Mouse (Mus musculus) midbrain, embryonic 12.5 days (tissue): Measurements from ENCODE around the gene Rnf224. TPM values are rescaled to one million over a fixed set of nuclear protein-coding genes. Genes with fewer than 3 reads are reported as not detected.

Experiments used
- ATAC-seq: fragments of 200-750 bp; cut with Nextera tagmentation; 2 replicates; pipeline ENCODE4 v1.8.0; 2017; ENCODE audit warnings: low read depth, moderate TSS enrichment, moderate library complexity; ENCODE audit not compliant: low FRiP score
- H3K27ac ChIP-seq: fragments of 300-500 bp; sonication (generic); replicated peaks from 2 replicates; pipeline ENCODE4 v1.5.1; 2016; ENCODE audit warnings: mild to moderate bottlenecking
- H3K27me3 ChIP-seq: fragments of 300-500 bp; sonication (generic); 2 replicates; pipeline ENCODE4 v1.6.1; 2016; ENCODE audit warnings: mild to moderate bottlenecking
- H3K36me3 ChIP-seq: fragments of 300-500 bp; sonication (generic); 2 replicates; pipeline ENCODE4 v1.6.1; 2016
- H3K4me1 ChIP-seq: fragments of 300-500 bp; sonication (generic); 2 replicates; pipeline ENCODE4 v1.6.1; 2016
- H3K4me2 ChIP-seq: fragments of 300-500 bp; sonication (generic); replicated peaks from 2 replicates; pipeline ENCODE4 v1.6.1; 2016; ENCODE audit warnings: mild to moderate bottlenecking, moderate library complexity
- H3K4me3 ChIP-seq: fragments of 300-500 bp; sonication (generic); 2 replicates; pipeline ENCODE4 v1.5.1; 2016; ENCODE audit warnings: mild to moderate bottlenecking
- H3K9ac ChIP-seq: fragments of 300-500 bp; sonication (generic); replicated peaks from 2 replicates; pipeline ENCODE4 v1.6.1; 2016; ENCODE audit warnings: mild to moderate bottlenecking, moderate library complexity
- H3K9me3 ChIP-seq: fragments of 300-500 bp; sonication (generic); 2 replicates; pipeline ENCODE4 v1.6.1; 2016; ENCODE audit warnings: mild to moderate bottlenecking
- WGBS: fragments of 180-500 bp; shearing (Covaris S2); methylation state at CpG from one replicate; pipeline ENCODE4 v1.1.7; 2016; 5-methylcytosine and 5-hydroxymethylcytosine counted together
- polyA plus RNA-seq: library from polyadenylated mRNA; unstranded; fragments of >200 nt; fragmentation: Nextera tagmentation; extraction: Ambion mirVana; gene quantifications from 2 replicates; pipeline ENCODE4 v1.2.1, GENCODE M21; 2016

Gene Rnf224
- polyA plus RNA-seq, 1 experiment from 2014 or later = not detected

DNA sequence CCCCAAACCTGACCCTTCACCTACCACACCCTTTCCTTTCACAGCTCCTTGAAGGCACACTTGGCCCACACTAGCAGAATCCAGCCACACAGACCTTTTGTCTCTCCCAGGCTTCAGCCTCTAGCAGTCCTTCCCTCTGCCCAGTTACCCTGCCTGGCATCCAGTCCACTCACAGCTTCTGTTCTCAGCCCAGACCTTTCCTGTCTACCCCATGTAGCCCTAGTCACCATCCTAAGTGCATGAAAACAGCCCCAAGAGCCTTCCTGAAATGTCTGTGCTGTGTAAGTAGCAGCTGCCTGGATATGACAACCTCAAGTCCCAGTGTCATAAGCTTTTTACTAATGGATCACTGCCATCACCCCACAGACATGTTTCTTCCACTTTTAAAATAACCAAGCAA, 38.6 kb downstream of the Rnf224 start:
- Histone ChIP-seq H3K36me3 (peaks cover 35% of the 10 kb centered on the region), H3K27me3 (peaks cover 44% of the 10 kb centered on the region), H3K9me3 (no peaks in the 10 kb centered on the region), H3K4me3 (no peak overlapping the region), H3K4me1 (peaks cover 12% of the 10 kb centered on the region), H3K9ac (no peak overlapping the region), H3K4me2 (no peak overlapping the region), H3K27ac (no peak overlapping the region)
- no peak for ATAC-seq

DNA sequence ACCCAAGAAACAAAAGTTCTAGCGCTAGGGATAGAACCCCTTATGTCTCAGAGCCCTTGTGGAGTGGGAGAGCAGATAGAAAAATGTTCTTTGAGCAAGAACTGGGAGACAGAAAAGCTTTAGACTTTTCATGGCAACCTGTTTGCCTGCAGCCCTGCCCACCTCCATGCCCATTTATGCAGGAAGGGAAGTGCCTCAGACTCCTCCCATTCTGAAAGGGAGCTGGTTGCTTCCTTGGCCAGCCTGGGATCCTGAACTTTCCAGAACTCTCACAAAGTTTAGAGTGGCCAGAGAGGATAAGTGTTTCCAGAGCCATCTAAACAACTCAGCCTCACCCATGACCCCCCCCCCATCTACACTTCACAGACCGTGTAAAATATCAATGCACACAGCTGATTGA, 39.4 kb downstream of the Rnf224 start:
- 14% methylated on average over 2 of the region's 2 CpGs for WGBS
- Histone ChIP-seq H3K9me3 (no peaks in the 10 kb centered on the region), H3K4me2 (no peak overlapping the region), H3K4me3 (no peak overlapping the region), H3K36me3 (peaks cover 28% of the 10 kb centered on the region), H3K27me3 (peaks cover 44% of the 10 kb centered on the region), H3K4me1 (peaks cover 12% of the 10 kb centered on the region), H3K9ac (no peak overlapping the region), H3K27ac (no peak overlapping the region; the same call in 1 of the 2 replicates)
- no peak for ATAC-seq

DNA sequence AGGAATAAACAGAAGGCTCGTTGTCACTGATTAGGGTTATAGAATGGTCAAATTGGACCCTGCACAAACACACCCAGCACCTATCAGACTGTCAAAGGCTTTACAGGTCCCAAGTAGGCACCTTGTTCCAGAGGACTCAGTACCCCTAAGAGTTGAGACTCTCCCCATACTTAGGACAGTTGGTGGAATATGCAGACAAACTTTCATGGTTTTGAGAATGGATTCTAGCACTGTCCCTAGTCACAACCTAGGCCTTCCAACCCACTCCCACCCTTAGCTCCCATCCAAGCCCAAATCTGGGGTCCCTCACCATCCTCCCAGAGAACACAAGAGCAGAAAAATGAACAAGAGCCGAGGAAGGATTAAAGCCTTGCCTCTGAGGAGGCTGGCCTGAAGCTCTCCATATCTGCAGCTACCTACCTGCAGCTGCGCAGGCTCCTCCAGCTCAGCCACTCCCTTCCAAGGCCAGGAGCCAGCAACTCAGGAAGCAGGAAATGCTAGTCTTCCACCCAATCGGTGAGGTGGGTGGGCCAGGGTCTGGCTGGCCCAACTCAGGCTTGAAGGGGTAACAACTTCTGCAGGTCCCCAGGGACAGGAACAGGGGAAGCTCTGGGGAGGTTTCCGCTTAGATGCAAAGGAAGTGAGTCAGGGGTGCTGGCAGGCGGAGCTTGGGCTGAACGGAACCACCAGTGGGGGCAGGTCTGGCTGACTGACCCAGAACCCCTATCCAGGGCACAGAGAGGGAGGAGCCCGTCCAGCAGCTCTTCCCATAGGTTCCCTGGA, 40.2 kb downstream of the Rnf224 start, which contains the start of gene Tor4a:
Gene Tor4a, minus strand, starts transcription at position 715 of the 783 bp plus-strand sequence.
- WGBS = 15% methylated on average over 8 of the region's 8 CpGs
- H3K4me3 ChIP-seq = 0 out of 2 replicates have a peak within 1 kb of the TSS, but pooled peaks have one; percentile 3
- H3K36me3 ChIP-seq = peaks cover 19% of the 10 kb centered on the region
- no peaks in the 10 kb centered on the region for H3K9me3 ChIP-seq
- H3K9ac ChIP-seq = no peak within 1 kb of the TSS
- peaks cover 44% of the 10 kb centered on the region for H3K27me3 ChIP-seq
- ATAC-seq = no peak
- peaks cover 12% of the 10 kb centered on the region for H3K4me1 ChIP-seq
- H3K4me2 ChIP-seq = peak within 1 kb of the TSS; percentile 21; the same call in 1 of the 2 replicates
- H3K27ac ChIP-seq = no peak within 1 kb of the TSS; the same call in 1 of the 2 replicates

DNA sequence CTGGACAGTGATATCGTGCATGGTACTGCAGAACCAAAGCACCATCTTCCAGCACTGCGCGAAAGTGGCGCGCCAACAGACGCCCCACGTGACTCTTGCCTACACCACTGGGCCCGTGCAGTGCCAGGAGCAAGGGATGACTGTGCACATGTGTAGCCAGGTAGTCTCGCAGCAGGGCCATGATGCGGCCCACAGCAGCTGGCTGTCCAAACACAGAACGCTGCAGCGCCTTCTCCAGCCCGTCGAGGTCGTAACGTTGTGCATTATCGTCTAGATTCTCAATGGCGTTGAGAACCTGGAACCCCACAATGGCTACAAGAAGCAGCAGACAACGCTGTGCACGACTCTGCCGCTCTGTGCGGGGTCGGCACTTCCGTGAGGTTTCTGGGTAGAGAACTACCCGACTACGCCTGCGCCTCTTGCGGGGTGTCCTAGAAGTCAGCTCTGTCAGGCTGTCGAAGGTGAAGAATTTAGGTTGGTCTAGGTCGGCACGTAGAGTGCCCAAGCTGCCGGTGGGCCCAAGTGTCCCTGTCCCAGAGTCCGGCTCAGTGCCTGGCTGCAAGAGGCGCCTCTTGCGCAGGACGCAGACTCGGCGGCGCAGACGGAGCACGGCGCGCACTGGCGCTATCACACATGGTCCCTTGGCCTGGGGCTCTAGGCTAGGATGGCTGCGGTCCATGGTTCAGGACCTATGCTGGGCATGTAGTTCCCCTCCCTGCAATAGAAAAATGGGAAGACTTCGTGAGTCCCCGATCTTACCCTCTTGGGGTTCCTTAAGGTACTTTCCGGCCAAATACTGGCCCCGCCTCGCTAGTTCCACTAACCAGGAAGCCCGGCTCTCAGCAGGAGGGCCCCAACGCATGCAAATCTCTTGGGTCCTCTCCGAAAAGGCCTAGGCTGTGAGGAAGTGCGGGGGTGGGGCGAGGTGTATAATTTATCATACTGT, 41.1 kb downstream of the Rnf224 start:
- Histone ChIP-seq H3K36me3 (peaks cover 11% of the 10 kb centered on the region), H3K9me3 (no peaks in the 10 kb centered on the region), H3K27ac (no peak overlapping the region), H3K4me1 (peaks cover 12% of the 10 kb centered on the region), H3K4me3 (0 out of 2 replicates have a peak overlapping the region, but pooled peaks have one; percentile 3), H3K9ac (no peak overlapping the region), H3K4me2 (peak overlapping the region; percentile 21; the same call in 1 of the 2 replicates), H3K27me3 (peaks cover 44% of the 10 kb centered on the region)
- 21% methylated on average over 55 of the region's 55 CpGs for WGBS
- no peak for ATAC-seq

DNA sequence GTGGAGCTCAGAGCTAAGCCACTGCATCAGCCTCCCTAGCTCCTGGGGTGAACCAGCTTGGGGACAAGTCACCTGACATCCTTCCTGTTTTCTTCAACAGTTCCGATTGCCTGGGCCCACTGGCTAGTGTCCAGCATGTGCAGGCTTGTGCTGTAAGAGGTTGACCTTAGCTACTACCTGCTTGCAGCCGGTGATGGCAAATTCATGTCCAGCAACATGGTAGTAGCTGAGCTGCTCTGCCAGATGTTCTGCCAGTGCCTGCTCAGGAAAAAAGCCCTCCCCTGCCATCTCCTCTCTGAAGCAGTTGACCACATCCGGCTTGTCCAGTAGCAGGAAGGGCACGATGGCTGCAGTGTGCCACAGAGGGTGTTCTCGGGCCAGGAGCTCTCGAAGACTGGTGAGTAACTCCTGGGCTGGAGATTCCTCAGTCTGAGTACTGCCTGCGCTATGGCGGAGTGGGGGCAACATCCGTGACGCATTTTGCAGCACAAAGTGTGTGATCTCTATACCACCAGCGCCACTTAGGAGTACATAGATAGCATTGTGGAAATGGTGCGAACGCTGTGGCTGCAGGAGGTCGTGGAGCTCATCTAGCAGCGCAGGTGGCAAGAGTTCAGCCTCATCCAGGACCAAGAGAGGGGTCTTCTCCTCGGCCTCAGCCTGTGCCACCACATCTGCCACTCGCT, 42.0 kb downstream of the Rnf224 start:
- no peak overlapping the region for H3K4me3 ChIP-seq
- H3K4me1 ChIP-seq = peaks cover 12% of the 10 kb centered on the region
- H3K4me2 ChIP-seq = no peak overlapping the region
- H3K27ac ChIP-seq = no peak overlapping the region
- WGBS = 89% methylated on average over 17 of the region's 17 CpGs
- peaks cover 2% of the 10 kb centered on the region for H3K36me3 ChIP-seq
- no peak for ATAC-seq
- no peak overlapping the region for H3K9ac ChIP-seq
- H3K9me3 ChIP-seq = no peaks in the 10 kb centered on the region
- peaks cover 44% of the 10 kb centered on the region for H3K27me3 ChIP-seq

DNA sequence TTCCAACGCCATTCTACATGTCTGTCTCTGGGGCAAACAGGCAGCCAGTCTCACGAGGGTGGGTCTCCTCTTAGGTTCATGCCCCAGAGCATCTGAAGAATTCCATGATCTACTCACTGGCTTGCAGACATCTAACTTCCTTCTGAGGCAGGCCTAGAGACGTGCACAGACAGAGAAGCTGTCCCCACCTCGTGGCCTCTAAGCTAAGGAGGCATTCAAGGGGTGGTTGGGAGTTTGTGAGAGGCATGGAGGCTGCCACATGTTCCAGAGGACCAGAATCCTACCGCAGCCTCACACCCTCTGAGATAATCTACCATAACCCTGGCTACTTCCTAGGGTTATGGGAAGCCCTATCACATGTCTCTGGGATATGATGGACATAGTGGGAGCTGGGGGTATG, 42.6 kb downstream of the Rnf224 start:
- H3K9me3 ChIP-seq = no peaks in the 10 kb centered on the region
- peaks cover 44% of the 10 kb centered on the region for H3K27me3 ChIP-seq
- no peaks in the 10 kb centered on the region for H3K36me3 ChIP-seq
- no peak overlapping the region for H3K9ac ChIP-seq
- 78% methylated on average over 5 of the region's 5 CpGs for WGBS
- H3K4me3 ChIP-seq = no peak overlapping the region
- H3K4me2 ChIP-seq = no peak overlapping the region
- ATAC-seq = no peak
- no peak overlapping the region for H3K27ac ChIP-seq
- H3K4me1 ChIP-seq = peaks cover 12% of the 10 kb centered on the region

DNA sequence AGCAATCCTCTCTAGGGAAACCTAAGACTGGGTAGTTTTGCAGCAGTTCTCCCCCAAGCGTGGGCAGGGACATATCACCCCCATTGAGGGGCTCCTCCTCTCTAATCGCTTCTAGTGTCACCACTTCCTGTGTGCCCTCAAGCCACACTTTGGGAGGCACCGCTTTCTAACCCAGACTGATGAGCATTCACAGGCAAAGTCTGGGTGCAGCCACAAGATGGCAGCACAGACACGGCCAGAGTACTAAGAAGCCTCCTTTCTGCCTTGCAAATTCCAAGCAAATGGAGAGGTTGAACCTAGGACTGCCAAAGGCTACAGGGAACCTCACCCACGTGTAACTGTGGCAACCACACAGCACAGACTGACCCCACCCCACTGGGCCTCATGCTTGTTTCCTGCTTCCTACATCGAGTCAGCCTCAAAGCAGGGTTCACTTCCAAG, 43.2 kb downstream of the Rnf224 start:
- no peak overlapping the region for H3K9ac ChIP-seq

DNA sequence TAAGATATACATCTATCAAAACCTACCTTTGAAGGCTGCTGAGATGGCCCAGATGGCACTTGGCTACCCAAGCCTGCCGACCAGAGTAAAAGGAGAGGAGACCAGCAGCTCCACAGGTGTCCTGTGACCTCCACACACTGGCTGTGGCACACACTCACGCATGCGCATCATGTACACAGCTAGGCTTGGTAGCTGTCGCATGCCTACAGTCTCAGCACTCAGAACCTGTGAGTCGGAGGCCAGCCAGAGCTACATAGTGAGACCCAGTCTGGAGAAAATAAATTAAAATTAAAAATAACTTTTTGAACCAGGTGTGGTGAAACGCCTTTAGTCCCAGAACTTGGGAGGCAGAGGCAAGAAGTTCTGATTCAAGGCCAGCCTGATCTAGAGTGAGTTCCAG, 48.7 kb downstream of the Rnf224 start:
- Histone ChIP-seq H3K4me1 (peaks cover 36% of the 10 kb centered on the region), H3K27ac (no peak overlapping the region), H3K4me3 (no peak overlapping the region), H3K36me3 (0 out of 2 replicates have a peak, but pooled peaks cover 5% of the 10 kb centered on the region), H3K9me3 (no peaks in the 10 kb centered on the region), H3K9ac (no peak overlapping the region), H3K4me2 (no peak overlapping the region), H3K27me3 (0 out of 2 replicates have a peak, but pooled peaks cover 5% of the 10 kb centered on the region)
- ATAC-seq = no peak
- WGBS = 87% methylated on average over 6 of the region's 6 CpGs

More for the DNA sequence above, 43.2 kb downstream of the Rnf224 start:
- H3K4me1 ChIP-seq = peaks cover 12% of the 10 kb centered on the region
- H3K27ac ChIP-seq = 0 out of 2 replicates have a peak overlapping the region, but pooled peaks have one; percentile 2
- 3% methylated on average over 6 of the region's 6 CpGs for WGBS
- ATAC-seq = peak; percentile 80
- peaks cover 44% of the 10 kb centered on the region for H3K27me3 ChIP-seq
- no peak overlapping the region for H3K4me3 ChIP-seq
- no peaks in the 10 kb centered on the region for H3K9me3 ChIP-seq
- H3K36me3 ChIP-seq = no peaks in the 10 kb centered on the region
- H3K4me2 ChIP-seq = 0 out of 2 replicates have a peak overlapping the region, but pooled peaks have one; percentile 11

DNA sequence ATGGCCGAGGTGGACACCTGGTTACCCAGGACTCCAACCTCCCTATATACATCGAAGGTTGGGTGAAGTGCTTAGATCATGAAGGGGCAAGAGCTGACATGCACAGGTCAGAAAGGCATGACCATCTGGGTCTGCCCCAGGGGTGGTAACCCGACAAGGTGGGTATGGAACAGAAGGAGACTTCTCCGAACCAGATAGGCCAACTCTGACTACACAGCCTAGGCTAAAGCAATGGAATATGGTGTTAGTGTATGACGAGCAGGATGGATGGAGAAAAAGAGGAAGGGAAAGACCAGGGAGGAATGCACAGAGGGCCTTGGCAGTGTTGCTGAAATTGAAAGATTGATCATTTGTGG, 50.0 kb downstream of the Rnf224 start:
- Histone ChIP-seq H3K4me1 (peaks cover 40% of the 10 kb centered on the region), H3K4me3 (peak overlapping the region; percentile 46), H3K9me3 (no peaks in the 10 kb centered on the region), H3K27me3 (0 out of 2 replicates have a peak, but pooled peaks cover 5% of the 10 kb centered on the region), H3K27ac (peak overlapping the region; percentile 98), H3K4me2 (peak overlapping the region; percentile 75), H3K9ac (peak overlapping the region; percentile 68; the same call in 1 of the 2 replicates), H3K36me3 (0 out of 2 replicates have a peak, but pooled peaks cover 5% of the 10 kb centered on the region)
- ATAC-seq = no peak
- 31% methylated on average over 5 of the region's 5 CpGs for WGBS

DNA sequence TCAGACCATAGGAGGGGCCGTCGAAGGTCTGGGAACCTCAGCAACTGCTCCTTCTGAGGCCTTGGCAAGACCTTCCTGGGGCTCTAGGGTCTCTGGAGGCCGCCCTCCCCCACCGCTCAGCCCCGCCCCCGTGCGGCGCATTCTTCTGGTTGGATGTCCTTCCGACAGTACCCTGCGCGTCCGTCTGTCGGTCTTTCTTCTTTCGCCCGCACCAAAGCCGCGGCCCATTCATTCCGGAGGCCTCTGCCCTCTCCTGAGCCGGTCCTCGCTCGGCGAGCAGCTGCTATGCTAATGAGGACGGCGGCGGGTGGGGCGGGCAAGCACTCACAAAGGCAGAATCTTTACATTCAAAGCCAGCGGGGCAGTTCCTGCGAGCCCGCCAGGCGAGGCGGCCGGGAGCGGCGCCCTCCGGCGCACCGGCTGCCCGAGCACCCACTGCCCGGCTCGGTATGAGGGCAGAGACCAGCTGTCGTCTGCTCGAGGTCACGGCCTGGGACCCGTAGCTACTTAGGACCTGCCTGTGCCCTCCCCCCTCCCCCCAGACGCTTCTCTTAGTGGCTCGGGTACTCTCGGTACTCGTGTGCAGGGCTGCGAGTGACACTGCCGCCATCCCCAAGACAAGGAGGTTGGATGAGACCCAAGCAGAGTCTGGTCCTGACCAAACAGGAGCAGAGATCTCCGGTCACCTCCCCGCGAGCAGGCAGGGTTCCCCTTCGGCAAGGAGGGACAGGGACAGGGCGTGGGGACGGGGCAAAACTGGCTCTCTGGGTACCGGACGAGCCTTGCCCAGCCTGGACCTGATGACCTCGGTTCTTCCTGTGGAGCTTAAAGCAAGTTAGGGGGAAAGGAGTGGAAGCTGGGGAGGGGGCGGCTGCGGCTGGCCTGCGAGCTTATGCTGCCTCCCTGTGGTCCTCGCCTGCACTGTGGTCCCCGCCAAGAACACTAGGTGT, 50.7 kb downstream of the Rnf224 start:
- Histone ChIP-seq H3K36me3 (0 out of 2 replicates have a peak, but pooled peaks cover 5% of the 10 kb centered on the region), H3K27ac (peak overlapping the region; percentile 98), H3K9ac (peak overlapping the region; percentile 68), H3K27me3 (0 out of 2 replicates have a peak, but pooled peaks cover 5% of the 10 kb centered on the region), H3K4me1 (peaks cover 40% of the 10 kb centered on the region), H3K9me3 (no peaks in the 10 kb centered on the region), H3K4me2 (peak overlapping the region; percentile 75), H3K4me3 (peak overlapping the region; percentile 46)
- 1% methylated on average over 61 of the region's 64 CpGs for WGBS
- ATAC-seq = peak; percentile 83
